Mouse (Mus musculus): ENCODE results near the gene Letm1.

GRCm38 (mm10) chr5:33811519-33811918 is 28.9 kb upstream of the Letm1 start:
- peak; percentile 21; the same call in 1 of the 2 replicates for TF ChIP-seq CTCF (conservative IDR thresholded peaks at IDR 0.05; ENCODE audit: low read length)
- TF ChIP-seq NANOG (IDR thresholded peaks at IDR 0.05; ENCODE audit: borderline replicate concordance, low read length), result no peak
- TF ChIP-seq POU5F1 (IDR thresholded peaks at IDR 0.05; ENCODE audit: borderline replicate concordance, low read length), result no peak

All from E14TG2a.4 (cell line).